Mouse (Mus musculus) urinary bladder, postnatal 0 days (tissue): ENCODE data around the gene Ppm1k. TPM values are rescaled to one million over a fixed set of nuclear protein-coding genes. Genes with fewer than 3 reads are reported as not detected.

Source experiments
- polyA plus RNA-seq: library from polyadenylated mRNA; unstranded; fragments of >200 nt; fragmentation: Nextera tagmentation; extraction: Ambion mirVana; gene quantifications from 2 replicates; pipeline ENCODE4 v1.2.1, GENCODE M21; 2015

The Ppm1k gene
- polyA plus RNA-seq: 1.5 and 2.2 TPM in 2 replicates

GRCm38 (mm10) chr6:57535386-57535936 is at the start of gene Ppm1k:
TSS of gene Ppm1k (minus strand) at chr6:57535468.

DNA sequence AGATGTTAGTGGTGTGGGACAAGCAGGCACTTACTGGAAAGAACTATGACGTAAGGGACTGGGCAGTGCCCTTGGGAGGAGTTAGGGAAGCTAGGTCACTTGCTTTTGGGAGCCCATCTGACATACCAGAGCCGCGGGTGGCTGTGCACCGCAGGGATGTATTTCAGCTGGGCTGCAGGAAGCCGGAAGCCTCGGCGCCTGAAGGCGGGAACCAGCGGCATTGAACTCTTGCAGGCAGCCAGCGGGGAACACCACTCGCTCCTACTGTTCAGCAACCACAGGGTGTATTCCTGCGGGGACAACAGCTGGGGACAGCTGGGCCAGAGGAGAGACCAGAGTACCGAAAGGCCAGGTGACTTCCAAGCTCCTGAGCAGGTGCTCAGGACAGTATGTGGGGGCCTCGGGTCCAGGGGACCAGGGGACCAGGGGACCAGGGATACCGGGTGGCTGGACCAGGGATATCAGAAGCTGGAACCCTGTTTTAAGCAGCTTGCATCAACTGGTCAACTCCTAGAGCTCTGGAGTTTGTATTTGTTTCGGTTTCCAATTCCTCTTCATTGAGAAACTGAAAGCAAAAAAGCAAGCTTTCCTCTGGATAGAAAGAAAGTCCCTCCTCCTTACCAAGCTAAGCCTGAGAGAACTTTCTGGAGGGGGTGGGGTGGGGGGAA is 45.7 kb upstream of the Ppm1k start, which contains the start of gene Herc6:
TSS of gene Herc6 (plus strand) at position 120 of the 668 bp plus-strand sequence.

Other genes starting within 250 kb of the Ppm1k start
- not detected in 2 replicates for gene Vmn1r16, start 206.0 kb downstream of the Ppm1k start, polyA plus RNA-seq
- gene Vmn1r17, start 171.7 kb downstream of the Ppm1k start, polyA plus RNA-seq: not detected in 2 replicates
- not detected in 2 replicates for gene Vmn1r18, start 139.7 kb downstream of the Ppm1k start, polyA plus RNA-seq
- gene Vmn1r19, start 131.7 kb downstream of the Ppm1k start, polyA plus RNA-seq: not detected in 2 replicates
- not detected in 2 replicates for gene Vmn1r20, start 106.5 kb downstream of the Ppm1k start, polyA plus RNA-seq
- 2.0 and 2.1 TPM in 2 replicates for gene Herc6, start 45.5 kb upstream of the Ppm1k start, polyA plus RNA-seq
- gene Pyurf, start 156.6 kb upstream of the Ppm1k start, polyA plus RNA-seq: 15.4 and 15.6 TPM in 2 replicates
- 8.6 and 10.3 TPM in 2 replicates for gene Lancl2, start 167.1 kb upstream of the Ppm1k start, polyA plus RNA-seq